Mouse (Mus musculus): ENCODE data around the gene Il11. TPM values are rescaled to one million over a fixed set of nuclear protein-coding genes. Genes with fewer than 3 reads are reported as not detected.
A peak's percentile ranks its signal among the peaks of the same experiment; 100 is the strongest.
"Not testable (repeated sequence)": the region's sequence is repeated elsewhere in the genome, so short reads cannot be mapped to it uniquely, and the experiment has no call there.

The Il11 gene
- under 1 TPM; 0.38 to 0.41 TPM for total RNA-seq (2021)
- long read RNA-seq, partial matches to known transcripts: 0 of 1 reads
- long read RNA-seq, other reads (novel, unspliced or antisense): 1 of 1 reads

- DNase-seq (ENCODE audit: low spot score in 2 of 2): no peak
Measured at GRCm38 (mm10) chr7:4782759-4783158, at the start of gene Il11, which contains the start of gene Tmem190. Gene Il11 (minus strand): TSS chr7:4782859. Gene Tmem190 (plus strand): TSS chr7:4782937.

DNA sequence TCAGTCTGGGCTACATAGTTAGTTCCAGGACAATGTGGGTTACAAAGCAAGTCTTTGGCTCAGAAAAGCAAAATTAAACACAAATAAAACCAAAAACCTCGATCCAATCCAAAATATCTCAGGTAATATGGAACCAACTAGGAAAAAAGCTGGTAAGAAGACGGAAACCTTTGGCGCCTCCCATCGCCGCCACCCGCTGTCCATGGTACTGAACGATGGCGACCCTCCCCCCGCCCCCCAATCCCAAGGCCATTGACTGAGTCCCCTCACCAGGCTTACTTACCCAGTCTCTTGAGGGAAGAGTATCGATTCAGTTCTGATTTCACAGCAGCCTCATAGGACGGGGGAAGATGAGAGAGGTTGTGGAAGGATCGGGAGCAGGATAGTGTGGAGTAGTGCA, 47.8 kb upstream of the Il11 start:
- DNase-seq (ENCODE audit: low spot score in 2 of 2): no peak

GRCm38 (mm10) chr7:4825365-4825764, 42.7 kb upstream of the Il11 start:
- DNase-seq (ENCODE audit: low spot score in 2 of 2): no peak

- DNase-seq (ENCODE audit: low spot score in 2 of 2): no peak
Measured at GRCm38 (mm10) chr7:4822162-4822907, 39.7 kb upstream of the Il11 start.

GRCm38 (mm10) chr7:4821690-4822089, 39.0 kb upstream of the Il11 start:
- DNase-seq (ENCODE audit: low spot score in 2 of 2): peak; percentile 27 to 43

DNA sequence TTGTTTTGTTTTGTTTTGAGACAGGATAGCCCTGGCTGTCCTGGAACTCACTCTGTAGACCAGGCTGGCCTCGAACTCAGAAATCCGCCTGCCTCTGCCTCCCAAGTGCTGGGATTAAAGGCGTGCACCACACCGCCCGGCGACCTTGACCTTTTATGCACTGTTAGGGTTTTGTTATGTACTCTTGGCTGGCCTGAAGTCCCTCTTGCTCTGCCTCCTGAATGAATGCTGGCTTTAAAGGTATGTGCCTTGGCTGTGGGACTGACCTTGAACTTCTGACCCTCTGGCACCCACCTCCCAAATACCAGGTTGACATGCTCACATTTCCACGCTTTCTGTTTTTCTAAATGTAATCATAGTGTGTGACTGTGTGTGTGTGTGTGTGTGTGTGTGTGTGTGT, 38.3 kb upstream of the Il11 start:
- not testable (repeated sequence) for DNase-seq (ENCODE audit: low spot score in 2 of 2)

GRCm38 (mm10) chr7:4816559-4816958, 33.9 kb upstream of the Il11 start:
- DNase-seq (ENCODE audit: low spot score in 2 of 2): no peak

DNA sequence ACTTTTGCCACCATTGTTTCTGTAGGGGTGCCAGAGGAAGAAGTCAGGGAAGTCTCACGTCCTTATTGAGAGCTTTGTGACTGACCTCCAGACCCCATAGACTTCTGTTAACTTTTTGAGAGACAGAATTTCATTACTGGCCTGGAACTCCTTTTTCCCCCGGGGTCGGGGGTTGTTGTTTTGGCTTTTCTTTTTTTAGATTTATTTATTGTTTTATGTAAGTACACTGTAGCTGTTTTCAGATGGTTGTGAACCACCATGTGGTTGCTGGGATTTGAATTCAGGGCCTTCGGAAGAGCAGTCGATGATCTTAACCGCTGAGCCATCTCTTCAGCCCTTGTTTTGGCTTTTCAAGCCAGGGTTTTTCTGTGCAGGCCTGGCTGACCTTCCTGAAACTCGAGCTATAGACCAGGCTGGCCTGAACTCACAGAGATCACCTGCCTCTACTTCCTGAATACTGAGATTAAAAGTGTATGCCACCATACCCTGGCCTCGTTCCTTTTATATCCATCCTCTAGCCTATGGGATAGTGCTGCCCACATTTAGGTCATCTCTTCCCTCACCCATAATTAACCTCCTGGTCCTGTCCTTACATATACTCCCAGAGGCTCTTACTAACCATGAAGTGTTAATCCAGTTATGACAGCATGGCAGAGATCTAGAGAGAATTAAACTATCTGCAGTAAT, 30.6 kb upstream of the Il11 start:
- DNase-seq (ENCODE audit: low spot score in 2 of 2): no peak

- peak; percentile 98 to 99 for DNase-seq (ENCODE audit: low spot score in 2 of 2)
Measured at GRCm38 (mm10) chr7:4812303-4813104, 29.8 kb upstream of the Il11 start, which contains the start of gene Ube2s. Gene Ube2s (minus strand): TSS chr7:4812590.

DNA sequence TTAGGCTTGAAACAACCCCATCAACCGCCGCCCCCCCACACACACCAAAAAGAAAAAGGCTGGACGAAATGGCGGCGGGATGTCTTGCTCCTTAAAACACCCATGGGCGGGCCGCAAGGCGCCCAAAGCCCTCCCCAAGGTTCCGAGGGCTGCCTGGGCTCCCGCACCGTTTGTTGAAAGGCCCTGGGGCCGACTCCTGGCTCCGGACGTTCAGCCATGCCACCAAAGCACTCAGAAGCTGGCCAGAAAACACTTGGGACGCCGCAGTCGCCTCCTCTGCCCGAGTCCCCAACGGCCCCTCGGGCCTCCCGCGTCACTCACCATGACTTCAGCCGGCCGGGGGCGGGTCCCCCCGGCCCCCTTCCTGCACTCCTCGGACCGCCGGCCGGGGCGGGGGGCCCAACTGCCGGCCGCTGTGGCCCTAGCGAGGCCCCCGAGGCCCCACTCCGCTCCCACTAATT, 29.2 kb upstream of the Il11 start:
- DNase-seq (ENCODE audit: low spot score in 2 of 2): peak in 1 of 2 experiments; percentile 40

DNA sequence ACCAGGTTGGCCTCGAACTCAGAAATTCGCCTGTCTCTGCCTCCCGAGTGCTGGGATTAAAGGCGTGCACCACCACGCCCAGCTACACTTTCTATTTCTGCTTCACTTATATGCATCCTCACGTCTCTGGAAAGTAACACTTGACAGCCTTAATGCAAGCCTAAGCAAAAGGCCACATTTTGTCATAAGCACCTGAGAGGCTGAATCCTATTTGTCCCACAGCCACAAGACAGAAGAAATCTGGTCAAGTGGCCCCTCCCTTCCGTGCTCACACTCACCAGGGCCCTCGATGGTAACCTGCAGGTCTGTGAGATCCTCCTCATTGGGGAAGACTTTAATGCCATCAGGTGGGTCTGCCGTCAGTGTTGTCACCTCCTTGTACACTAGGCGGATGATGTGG, 28.5 kb upstream of the Il11 start:
- not testable (repeated sequence) for DNase-seq (ENCODE audit: low spot score in 2 of 2)

DNA sequence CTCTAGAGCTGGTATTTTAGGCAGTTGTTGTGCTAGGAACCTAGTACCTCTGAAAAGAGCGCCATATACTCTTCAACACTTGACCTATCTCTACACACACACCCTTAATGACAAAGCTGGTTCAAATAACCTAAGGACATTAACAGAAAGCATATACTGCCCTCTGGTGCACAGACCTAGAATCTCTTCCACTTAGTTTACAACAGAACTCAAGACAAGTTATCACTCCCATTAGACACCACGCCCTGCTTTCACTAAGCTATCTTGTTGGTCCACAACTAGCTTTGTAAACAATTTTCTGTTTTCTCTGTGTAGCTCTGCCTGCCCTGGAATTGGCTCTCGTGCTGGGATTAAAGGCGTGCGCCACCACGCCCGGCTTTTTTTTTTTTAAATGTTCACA, 24.1 kb upstream of the Il11 start:
- peak in 1 of 2 experiments; percentile 42 for DNase-seq (ENCODE audit: low spot score in 2 of 2)

DNA sequence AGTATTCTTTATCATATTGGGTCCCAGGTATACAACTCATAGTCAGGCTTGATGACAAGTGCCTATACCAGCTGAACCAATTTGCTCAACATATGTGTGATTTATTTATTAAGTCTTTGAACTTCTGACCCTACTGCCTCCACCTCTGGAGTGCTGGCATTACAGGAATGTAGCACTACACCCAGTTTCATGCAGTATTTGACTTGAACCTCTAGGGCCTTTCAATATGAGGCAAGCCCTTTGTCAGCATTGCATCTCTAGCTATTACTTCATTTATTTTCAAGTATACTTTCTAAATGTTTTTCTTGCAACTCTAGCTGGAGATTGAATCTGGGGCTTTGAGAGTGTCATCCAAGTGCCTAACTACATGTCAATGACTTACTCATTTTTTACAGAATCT, 19.6 kb upstream of the Il11 start:
- no peak for DNase-seq (ENCODE audit: low spot score in 2 of 2)

DNA sequence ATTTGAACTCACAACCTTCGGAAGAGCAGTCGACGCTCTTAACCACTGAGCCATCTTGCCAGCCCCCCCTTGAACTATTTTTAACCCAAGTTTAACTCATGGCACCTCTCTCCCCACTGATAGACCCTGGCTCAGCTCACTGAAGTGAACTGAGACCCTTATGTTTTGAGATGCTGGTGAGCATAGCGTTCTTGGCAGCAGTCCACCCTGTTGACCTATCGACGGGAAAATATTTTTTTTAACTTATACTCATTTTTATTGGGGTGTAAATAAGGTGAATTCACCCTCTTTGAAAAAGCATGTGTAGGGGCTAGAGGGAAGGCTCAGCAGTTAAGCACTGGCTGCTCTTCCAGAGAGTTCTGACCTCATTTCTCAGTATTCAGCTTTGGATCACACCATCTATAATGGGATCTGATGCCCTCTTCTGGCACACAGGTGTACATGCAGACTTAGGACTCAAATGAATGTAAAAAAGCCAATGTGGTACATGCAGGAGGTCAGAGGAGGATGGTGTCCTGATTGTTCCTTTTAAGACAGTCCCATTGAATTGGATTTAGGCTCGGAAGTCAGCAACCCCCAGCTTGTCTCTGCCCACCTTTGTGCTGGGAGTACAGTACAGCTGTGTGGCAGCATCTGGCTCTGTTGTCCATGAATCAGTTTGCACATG, 13.2 kb upstream of the Il11 start:
- DNase-seq (ENCODE audit: low spot score in 2 of 2): peak in 1 of 2 experiments; percentile 27

- DNase-seq (ENCODE audit: low spot score in 2 of 2): no peak
Measured at GRCm38 (mm10) chr7:4794631-4795168, 12.0 kb upstream of the Il11 start.

- no peak for DNase-seq (ENCODE audit: low spot score in 2 of 2)
Measured at GRCm38 (mm10) chr7:4793674-4794073, 11.0 kb upstream of the Il11 start.

- peak in 1 of 2 experiments; percentile 26 for DNase-seq (ENCODE audit: low spot score in 2 of 2)
Measured at GRCm38 (mm10) chr7:4793248-4793647, 10.6 kb upstream of the Il11 start.

- DNase-seq (ENCODE audit: low spot score in 2 of 2): peak; percentile 94 to 96
Measured at GRCm38 (mm10) chr7:4792278-4793212, 9.9 kb upstream of the Il11 start, which contains the start of gene Rpl28. Gene Rpl28 (plus strand): TSS chr7:4792874.

GRCm38 (mm10) chr7:4789436-4789935, 6.8 kb upstream of the Il11 start, which contains the start of gene Tmem238:
Gene Tmem238 (minus strand): TSS chr7:4789656.
- DNase-seq (ENCODE audit: low spot score in 2 of 2): no peak

All from layer of hippocampus, postnatal 10 days (tissue).